Mouse (Mus musculus): ENCODE measurements at regions not wholly inside any gene's neighbourhood (a gene's known extent, or its start where the extent isn't known, plus 50 kb on each side); places are given as distances from the start of the nearest gene placed in this dataset.

DNA sequence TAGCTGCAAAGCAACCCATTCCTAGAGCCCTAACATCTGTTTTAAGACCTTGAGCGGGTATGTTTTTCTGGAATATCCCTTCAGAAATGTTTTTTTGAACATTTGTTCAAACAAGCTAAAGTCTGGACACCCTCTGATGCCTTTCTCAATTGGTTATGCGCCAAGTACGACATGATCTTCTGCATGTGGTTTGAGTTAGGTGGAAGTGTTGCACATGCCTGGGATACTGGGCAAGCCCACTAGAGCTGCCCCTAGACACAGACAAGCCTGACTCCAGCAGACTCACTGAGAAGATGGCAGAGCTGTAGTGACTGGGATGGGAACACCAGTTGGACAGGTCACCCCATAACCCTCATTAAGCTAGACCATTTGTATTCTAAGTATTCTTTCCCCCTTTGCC is 153.2 kb upstream of the Cypt2 start:
- TF ChIP-seq CTCF (IDR thresholded peaks at IDR 0.05): no peak
- no peak for TF ChIP-seq POLR2A (IDR thresholded peaks at IDR 0.05; ENCODE audit: insufficient read depth, low read depth, low read length)
- no peak for TF ChIP-seq EP300 (IDR thresholded peaks at IDR 0.05; ENCODE audit: insufficient read depth, low read depth, low read length)

Measured in heart, adult 2 months (tissue).